Mouse (Mus musculus) megakaryocyte, embryonic 14.5 days (primary cell): ENCODE data around the gene Tppp. TPM values are rescaled to one million over a fixed set of nuclear protein-coding genes. Genes with fewer than 3 reads are reported as not detected.
"Not testable (repeated sequence)": the region's sequence is repeated elsewhere in the genome, so short reads cannot be mapped to it uniquely, and the experiment has no call there.

ENCODE experiments used
- H3K27me3 ChIP-seq: replicated peaks from 2 replicates; pipeline ENCODE3; 2012; ENCODE audit warnings: inconsistent platforms
- H3K36me3 ChIP-seq: replicated peaks from 2 replicates; pipeline ENCODE3; 2012; ENCODE audit warnings: low read length, inconsistent platforms, mixed read lengths
- H3K4me1 ChIP-seq: 2 replicates; pipeline ENCODE4 v1.6.1; 2012; ENCODE audit warnings: inconsistent platforms
- H3K4me3 ChIP-seq: replicated peaks from 2 replicates; pipeline ENCODE3; 2012; ENCODE audit warnings: moderate library complexity, mild to moderate bottlenecking, inconsistent platforms
- H3K9me3 ChIP-seq: 2 replicates; pipeline ENCODE4 v1.6.1; 2012; ENCODE audit warnings: inconsistent platforms
- FLI1 ChIP-seq: IDR thresholded peaks from 2 replicates; pipeline ENCODE4 v1.6.1; 2012; ENCODE audit warnings: low read length, inconsistent platforms, mixed read lengths
- GATA1 ChIP-seq: IDR thresholded peaks from 3 replicates; pipeline ENCODE4 v1.6.1; 2012; ENCODE audit warnings: mixed read lengths, low read length, inconsistent platforms, borderline replicate concordance
- polyA plus RNA-seq: library from polyadenylated mRNA; stranded (reverse); fragments of >175 nt; gene quantifications from 2 replicates; pipeline ENCODE4 v1.2.3, GENCODE M21; 2012; ENCODE audit warnings: low replicate concordance; ENCODE audit not compliant: insufficient read depth

The Tppp gene
- polyA plus RNA-seq, 1 experiment: 0.17 TPM

GRCm38 (mm10) chr13:73991267-73991666 lies 17.9 kb upstream of the Tppp start:
- TF ChIP-seq FLI1 (no peak), GATA1 (no peak)
- Histone ChIP-seq H3K36me3 (no peaks in the 10 kb centered on the region), H3K9me3 (no peaks in the 10 kb centered on the region), H3K4me3 (no peak overlapping the region), H3K27me3 (peaks cover 18% of the 10 kb centered on the region), H3K4me1 (no peaks in the 10 kb centered on the region)

- peaks cover 33% of the 10 kb centered on the region for H3K27me3 ChIP-seq
- H3K4me3 ChIP-seq: no peak overlapping the region
- no peaks in the 10 kb centered on the region for H3K4me1 ChIP-seq
- H3K36me3 ChIP-seq: no peaks in the 10 kb centered on the region
- no peaks in the 10 kb centered on the region for H3K9me3 ChIP-seq
- TF ChIP-seq FLI1 (no peak), GATA1 (no peak)
These were observed 12.8 kb upstream of the Tppp start for GRCm38 (mm10) chr13:73996456-73996855.

- no peaks in the 10 kb centered on the region for H3K36me3 ChIP-seq
- H3K4me3 ChIP-seq: no peak overlapping the region
These were observed 8.7 kb upstream of the Tppp start for GRCm38 (mm10) chr13:74000519-74000918.

DNA sequence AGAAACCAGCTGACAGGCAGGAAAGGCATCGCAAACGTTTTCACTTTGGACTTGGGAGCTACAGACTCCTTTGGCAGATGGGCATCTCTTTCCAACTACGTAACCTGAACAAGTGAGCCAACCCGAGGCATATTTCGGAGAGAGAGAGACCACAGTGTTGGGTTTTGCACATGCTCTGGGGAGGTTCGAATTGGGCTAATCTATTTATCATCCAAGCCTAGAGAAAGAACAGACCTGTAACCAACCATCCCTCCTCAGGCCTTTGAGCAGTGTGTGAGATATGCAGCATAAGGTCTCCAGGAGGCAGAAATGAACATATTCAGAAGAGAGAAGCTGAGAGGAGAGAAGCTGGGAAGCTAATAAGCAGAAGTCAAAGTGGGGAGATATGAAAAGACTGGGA lies 8.2 kb upstream of the Tppp start:
- no peaks in the 10 kb centered on the region for H3K9me3 ChIP-seq
- no peak for TF ChIP-seq FLI1
- no peak for TF ChIP-seq GATA1
- H3K4me3 ChIP-seq: no peak overlapping the region
- H3K4me1 ChIP-seq: no peaks in the 10 kb centered on the region
- H3K27me3 ChIP-seq: peaks cover 43% of the 10 kb centered on the region
- no peaks in the 10 kb centered on the region for H3K36me3 ChIP-seq

More at GRCm38 (mm10) chr13:74000519-74000918, 8.7 kb upstream of the Tppp start:
- TF ChIP-seq FLI1: no peak
- no peak for TF ChIP-seq GATA1
- no peaks in the 10 kb centered on the region for H3K4me1 ChIP-seq
- no peaks in the 10 kb centered on the region for H3K9me3 ChIP-seq
- H3K27me3 ChIP-seq: peaks cover 41% of the 10 kb centered on the region

DNA sequence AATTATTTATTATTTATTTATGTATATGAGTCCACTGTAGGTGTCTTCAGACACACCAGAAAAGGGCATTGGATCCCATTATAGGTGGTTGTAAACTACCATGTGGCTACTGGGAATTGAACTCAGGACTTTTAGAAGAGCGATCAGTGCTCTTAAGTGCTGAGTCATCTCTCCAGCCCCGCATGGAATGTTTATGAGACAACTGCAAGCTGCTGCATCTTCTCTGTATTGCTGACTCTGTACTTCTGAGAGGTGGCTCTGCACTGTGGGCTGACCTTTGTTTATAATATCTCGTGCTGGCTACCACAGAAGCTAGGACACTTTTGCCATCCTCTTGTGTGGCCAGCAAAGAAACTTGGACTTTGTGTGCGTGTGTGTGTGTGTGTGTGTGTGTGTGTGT lies 7.7 kb upstream of the Tppp start:
- H3K9me3 ChIP-seq: no peaks in the 10 kb centered on the region
- H3K4me3 ChIP-seq: no peak overlapping the region
- no peaks in the 10 kb centered on the region for H3K4me1 ChIP-seq
- peaks cover 43% of the 10 kb centered on the region for H3K27me3 ChIP-seq
- TF ChIP-seq FLI1 (no peak), GATA1 (no peak)
- H3K36me3 ChIP-seq: no peaks in the 10 kb centered on the region

GRCm38 (mm10) chr13:74006881-74007280 lies 2.3 kb upstream of the Tppp start:
- not testable (repeated sequence) for H3K36me3 ChIP-seq, H3K9me3 ChIP-seq, H3K4me3 ChIP-seq
- Histone ChIP-seq H3K4me1 (peaks cover 27% of the 10 kb centered on the region), H3K27me3 (peaks cover 70% of the 10 kb centered on the region)

GRCm38 (mm10) chr13:74008216-74008615 lies 991 bp upstream of the Tppp start:
- Histone ChIP-seq H3K27me3 (peaks cover 75% of the 10 kb centered on the region), H3K4me1 (peaks cover 27% of the 10 kb centered on the region)
- not testable (repeated sequence) for H3K4me3 ChIP-seq, H3K9me3 ChIP-seq, H3K36me3 ChIP-seq

GRCm38 (mm10) chr13:74009791-74010614 lies 796 bp downstream of the Tppp start:
- H3K36me3 ChIP-seq: no peaks in the 10 kb centered on the region
- H3K4me1 ChIP-seq: peaks cover 38% of the 10 kb centered on the region
- peaks cover 85% of the 10 kb centered on the region for H3K27me3 ChIP-seq
- TF ChIP-seq GATA1: no peak
- no peak for TF ChIP-seq FLI1
- no peaks in the 10 kb centered on the region for H3K9me3 ChIP-seq
- peak overlapping the region; percentile 92 for H3K4me3 ChIP-seq

DNA sequence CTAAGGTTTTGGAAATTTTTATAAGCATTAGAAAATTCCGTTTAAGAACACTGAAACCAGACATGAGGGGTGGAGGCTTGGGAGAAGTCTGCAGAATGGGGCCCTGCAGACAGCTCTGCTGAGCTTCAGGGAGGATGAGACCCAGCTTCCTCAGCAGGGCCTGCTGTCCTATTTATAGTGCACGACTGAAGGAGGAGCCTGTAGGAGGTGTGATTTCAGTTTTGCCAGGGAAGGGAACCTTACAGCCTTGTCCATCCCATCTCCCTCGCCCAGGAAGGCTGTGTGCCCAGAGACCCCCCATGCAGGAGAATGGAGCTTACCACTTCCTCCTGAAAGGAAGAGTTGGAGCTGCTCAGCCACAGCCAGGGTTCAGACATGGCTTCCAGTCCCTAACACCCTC lies 1.5 kb downstream of the Tppp start:
- Histone ChIP-seq H3K4me3 (peak overlapping the region; percentile 50), H3K27me3 (peaks cover 89% of the 10 kb centered on the region), H3K4me1 (peaks cover 38% of the 10 kb centered on the region), H3K36me3 (no peaks in the 10 kb centered on the region), H3K9me3 (no peaks in the 10 kb centered on the region)
- TF ChIP-seq GATA1 (no peak), FLI1 (no peak)

DNA sequence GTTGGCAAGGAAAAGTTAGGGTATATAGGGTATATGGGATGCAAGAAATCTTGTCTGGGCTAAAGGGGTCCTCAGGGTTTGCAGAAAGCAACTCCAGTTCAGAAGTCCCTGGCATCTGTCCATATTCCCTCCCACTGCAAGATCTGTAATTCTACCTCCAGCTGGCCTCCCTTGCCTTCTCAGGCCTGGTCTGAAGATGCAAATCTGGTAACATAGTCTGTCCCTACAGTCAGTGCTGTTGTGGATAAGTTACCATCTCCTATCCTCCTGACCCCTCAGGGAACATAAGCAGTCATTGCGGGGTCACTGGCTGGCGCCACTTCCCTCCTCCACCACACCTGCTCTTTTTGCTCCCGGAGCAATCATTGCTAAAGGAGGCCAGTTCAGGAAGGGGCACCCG lies 6.7 kb downstream of the Tppp start:
- TF ChIP-seq FLI1 (no peak), GATA1 (no peak)
- peaks cover 80% of the 10 kb centered on the region for H3K27me3 ChIP-seq
- H3K4me3 ChIP-seq: no peak overlapping the region
- peaks cover 19% of the 10 kb centered on the region for H3K4me1 ChIP-seq
- H3K36me3 ChIP-seq: no peaks in the 10 kb centered on the region
- no peaks in the 10 kb centered on the region for H3K9me3 ChIP-seq

- H3K4me1 ChIP-seq: peaks cover 16% of the 10 kb centered on the region
- H3K27me3 ChIP-seq: peaks cover 80% of the 10 kb centered on the region
- H3K4me3 ChIP-seq: no peak overlapping the region
- no peak for TF ChIP-seq GATA1
- TF ChIP-seq FLI1: no peak
- no peaks in the 10 kb centered on the region for H3K36me3 ChIP-seq
- H3K9me3 ChIP-seq: no peaks in the 10 kb centered on the region
These were observed 8.2 kb downstream of the Tppp start for GRCm38 (mm10) chr13:74017426-74017825.

DNA sequence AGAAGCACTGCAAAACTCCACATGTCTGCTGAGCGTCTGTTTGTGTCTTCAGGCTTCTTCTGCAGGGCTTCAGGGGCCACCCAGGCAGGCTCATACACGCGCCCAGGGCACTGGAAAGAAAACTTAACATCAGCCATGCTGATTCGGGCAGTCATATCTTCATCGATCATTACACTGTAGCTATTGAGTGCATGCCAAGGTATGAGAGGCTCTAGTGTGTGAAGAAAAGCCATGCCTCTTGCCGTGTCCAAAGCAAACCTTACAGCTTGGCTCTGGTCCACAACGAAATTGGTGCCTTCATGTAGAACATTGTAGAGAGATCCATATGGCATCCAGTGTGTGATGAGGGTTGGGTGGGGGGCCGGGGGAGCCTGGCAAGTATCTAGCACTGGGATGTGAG lies 9.8 kb downstream of the Tppp start:
- peaks cover 76% of the 10 kb centered on the region for H3K27me3 ChIP-seq
- not testable (repeated sequence) for H3K4me3 ChIP-seq, H3K9me3 ChIP-seq, H3K36me3 ChIP-seq
- H3K4me1 ChIP-seq: peaks cover 22% of the 10 kb centered on the region
